Mouse (Mus musculus) liver (tissue): ENCODE measurements around the gene Blnk.

ENCODE experiments used
- DNase-seq: peaks from one replicate; pipeline ENCODE4 v3.0.0-alpha.2; 2020; ENCODE audit warnings: mixed read lengths

Blnk gene

DNA sequence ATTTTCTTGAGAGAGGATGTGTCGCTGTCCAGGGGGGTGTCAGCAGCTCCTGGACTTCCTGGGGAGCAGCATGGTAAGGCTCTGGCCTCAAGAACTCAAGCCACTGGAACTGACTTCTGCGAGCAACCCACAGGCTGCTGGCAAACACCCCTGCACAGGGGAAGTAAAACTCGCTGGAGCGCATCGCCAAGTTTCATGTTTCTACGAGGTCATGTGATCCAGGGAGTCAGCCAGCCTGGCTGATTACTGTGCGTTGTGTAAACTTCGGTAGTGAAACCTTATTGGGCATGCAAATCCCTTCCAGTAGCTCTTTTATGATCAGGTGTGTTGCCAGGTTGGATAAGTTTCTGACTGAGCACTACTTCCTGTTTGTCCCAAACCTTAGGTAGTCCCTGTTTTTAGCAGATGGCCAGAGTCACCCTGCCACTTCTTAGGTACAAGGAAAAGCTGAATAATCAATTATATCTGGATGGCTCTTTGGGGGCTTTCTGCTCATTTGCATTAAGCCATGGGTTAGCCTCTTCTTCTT lies at the start of gene Blnk:
TSS of gene Blnk (minus strand) at position 479 of the 529 bp plus-strand sequence.
- DNase-seq: peak; percentile 31

DNA sequence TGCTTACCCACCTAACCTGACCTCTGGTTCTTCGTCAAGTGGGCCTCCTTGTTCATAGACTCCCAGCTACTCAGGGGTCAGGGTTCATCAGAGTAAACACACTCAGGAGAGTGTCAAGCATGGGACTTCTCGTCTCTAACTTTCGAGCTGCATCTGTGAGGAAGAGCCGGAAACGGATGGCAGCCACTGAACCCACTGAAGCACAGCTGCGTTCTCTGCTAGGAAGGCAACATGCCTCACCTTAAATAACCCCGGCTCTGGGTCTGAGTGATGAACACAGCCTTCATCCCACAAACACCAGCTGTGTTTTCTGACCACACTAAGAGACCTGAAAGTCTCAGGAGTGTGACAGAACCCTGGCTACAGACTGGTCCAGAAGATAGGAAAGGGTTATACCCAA lies 44.8 kb upstream of the Blnk start:
- DNase-seq: no peak

GRCm38 (mm10) chr19:41035809-41036551 lies 41.6 kb upstream of the Blnk start:
- DNase-seq: no peak

GRCm38 (mm10) chr19:41031869-41032268 lies 37.5 kb upstream of the Blnk start:
- DNase-seq: no peak

- DNase-seq: peak; percentile 20
Observed at GRCm38 (mm10) chr19:41031009-41031408, 36.7 kb upstream of the Blnk start.

- no peak for DNase-seq
Observed at GRCm38 (mm10) chr19:41030161-41030560, 35.8 kb upstream of the Blnk start.

- DNase-seq: no peak
Observed at GRCm38 (mm10) chr19:41029219-41029618, 34.9 kb upstream of the Blnk start, which contains the start of gene Dntt. Dntt (plus strand) TSS chr19:41029275.

DNA sequence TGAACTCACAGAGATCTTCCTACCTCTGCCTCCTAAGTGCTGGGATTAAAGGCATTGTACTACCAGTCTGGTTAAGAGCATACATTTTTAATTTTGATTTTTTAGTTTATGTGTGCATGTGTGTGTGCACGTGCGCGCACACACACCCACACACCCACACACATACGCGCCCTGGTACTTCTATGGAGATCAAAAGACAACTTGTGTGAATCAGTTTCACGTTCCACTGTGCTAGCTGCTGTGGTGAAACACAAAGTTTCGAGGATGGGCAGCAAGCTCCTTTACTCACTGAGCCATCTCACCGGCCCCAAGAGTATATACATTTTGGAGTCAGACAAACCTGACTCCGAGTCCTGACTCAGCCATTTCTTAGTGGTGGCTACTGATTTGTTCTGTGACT lies 33.3 kb upstream of the Blnk start:
- no peak for DNase-seq

DNA sequence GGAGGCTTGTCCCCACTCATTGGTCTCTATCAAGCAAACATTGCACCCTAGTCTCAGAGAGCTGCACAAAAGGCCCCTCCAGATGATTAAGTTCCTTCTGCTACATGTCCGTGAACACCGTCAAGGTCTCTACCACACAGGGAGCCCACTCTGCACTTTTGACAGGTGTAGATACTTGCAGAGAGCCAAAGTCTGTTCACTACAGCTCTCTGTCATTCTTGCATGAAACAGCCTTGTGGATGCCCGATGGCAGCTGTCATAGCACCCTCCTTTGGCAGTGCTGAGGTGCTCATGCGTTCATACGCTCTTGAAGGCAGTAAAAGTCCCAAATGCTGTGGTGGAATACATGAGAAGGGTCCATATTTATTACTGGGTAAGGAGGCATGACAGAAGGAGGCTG lies 32.7 kb upstream of the Blnk start:
- DNase-seq: no peak

- DNase-seq: no peak
Observed at GRCm38 (mm10) chr19:41026551-41026950, 32.2 kb upstream of the Blnk start.

- no peak for DNase-seq
Observed at GRCm38 (mm10) chr19:41022244-41022643, 27.9 kb upstream of the Blnk start.

GRCm38 (mm10) chr19:41020537-41020936 lies 26.2 kb upstream of the Blnk start:
- DNase-seq: no peak

GRCm38 (mm10) chr19:41019164-41019675 lies 24.9 kb upstream of the Blnk start:
- DNase-seq: no peak

DNA sequence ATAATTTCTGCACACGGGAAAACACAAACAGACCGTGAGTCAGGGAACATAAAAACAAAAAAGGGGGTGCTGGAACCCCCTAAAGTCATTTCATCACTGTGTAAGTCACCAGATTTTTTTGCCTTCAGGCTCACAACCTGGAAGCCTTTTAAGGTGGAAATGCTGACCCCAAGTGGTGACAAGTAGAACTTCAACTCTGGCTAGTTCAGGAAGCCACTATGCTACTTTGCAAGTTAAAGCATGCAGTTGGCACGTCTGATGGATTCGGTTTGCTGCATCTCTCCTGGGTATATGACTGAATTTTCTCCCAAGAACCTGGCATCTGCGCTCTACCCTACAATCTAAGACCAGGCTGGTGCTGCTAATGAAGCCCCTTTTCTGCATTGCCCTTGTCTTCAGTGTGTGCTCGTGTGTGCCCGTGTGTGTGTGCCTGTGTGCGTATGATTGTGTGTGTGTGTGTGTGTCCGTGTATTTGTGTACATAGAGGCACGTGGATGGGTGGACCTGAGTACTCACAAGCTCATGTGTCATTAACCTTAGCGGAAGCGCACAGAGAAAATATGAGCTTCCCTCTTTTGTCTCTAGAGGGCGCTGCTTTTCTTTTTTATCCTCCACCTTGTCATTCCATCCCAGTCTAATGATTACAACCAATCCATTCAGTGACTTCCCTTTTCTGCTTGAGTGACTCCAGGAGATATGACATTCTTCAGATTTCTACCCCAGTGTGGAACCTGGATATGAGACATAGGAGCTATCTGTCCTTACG lies 21.8 kb upstream of the Blnk start:
- peak; percentile 30 for DNase-seq

DNA sequence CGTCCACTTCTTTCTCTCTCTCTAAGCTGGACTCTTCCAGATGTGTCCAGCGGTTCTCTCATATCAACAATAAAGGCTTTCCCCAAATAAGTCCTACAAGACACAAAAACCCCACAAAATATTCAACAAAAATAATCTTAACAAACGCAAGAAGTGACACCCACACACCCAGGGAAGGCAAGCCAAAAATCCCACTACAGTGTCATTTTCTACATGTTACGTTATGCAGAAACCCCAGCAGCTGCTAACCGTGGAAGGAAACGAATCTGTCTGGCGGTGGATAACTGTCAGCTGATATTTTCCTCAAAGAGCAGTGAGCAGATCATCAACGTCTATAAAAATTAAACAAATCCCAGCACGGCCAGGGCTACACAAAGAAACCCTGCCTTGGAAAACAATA lies 19.7 kb upstream of the Blnk start:
- DNase-seq: no peak

DNA sequence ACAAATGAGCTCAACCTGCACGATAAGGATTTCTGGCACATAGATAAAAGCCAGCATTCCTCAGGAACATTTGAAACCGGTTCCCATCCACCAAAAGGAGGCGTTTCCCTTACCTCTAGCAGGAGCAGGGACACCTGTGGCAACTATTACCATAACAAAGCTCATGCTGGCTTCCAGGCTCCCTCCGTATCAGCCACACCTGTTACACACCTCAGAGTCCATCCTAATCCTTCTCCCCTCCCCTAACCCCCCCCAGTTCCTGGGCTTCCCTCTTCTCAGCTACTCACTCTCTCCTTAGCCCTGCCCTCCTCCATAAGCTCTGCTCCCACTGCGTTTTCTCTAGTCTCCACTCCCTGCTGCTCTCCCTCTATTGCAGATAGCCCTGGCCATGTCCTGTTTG lies 19.3 kb upstream of the Blnk start:
- no peak for DNase-seq

DNA sequence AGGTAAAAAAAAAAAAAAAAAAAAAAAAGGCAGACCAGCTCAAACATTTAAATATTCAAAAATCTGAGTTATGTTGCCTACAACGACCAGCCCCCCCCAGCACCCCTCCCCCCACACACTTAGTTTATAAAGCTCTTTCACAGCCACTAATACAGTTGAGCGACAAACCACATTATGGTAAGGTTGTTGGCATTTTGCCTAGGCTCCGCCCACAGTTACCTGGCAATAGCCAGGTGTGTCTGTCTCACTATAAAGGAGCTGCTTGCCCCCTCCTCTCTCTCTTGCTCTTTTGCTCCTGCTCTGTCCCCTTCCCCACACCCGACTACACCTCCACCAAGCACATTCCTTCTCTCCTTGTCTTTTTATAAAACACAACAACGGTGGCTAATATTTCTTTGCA lies 17.3 kb upstream of the Blnk start:
- no peak for DNase-seq

DNA sequence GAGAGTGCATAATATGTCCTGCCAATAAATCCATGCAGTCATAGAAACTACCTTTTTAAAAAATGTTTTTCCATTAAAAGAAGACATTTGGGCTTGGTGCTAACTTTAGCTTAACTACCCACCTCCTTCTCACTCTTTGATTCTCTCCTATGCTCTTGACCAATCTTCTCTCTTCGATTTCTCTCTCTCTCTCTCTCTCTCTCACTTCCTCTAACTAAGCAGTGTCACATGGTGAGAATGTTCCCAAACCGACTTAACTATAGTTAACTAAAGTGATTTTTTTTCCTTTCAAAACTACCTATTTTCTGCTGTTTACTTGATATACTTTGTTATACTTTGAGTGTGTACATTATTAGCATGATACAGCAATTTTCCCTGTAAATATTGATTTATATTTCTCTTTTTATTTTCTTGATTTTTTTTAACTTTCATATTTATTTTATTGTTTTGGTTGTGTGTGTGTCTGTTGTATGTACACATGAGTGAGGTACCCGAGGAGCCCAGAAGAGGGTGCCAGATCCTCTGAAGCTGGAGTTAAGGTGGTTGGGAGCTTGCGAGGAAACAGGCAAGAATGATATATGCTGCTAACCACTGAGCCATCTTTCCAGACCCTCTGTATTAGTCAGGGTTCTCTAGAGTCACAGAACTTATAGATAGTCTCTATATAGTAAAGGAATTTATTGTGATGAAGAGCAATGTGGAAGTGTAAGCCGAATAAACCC lies 14.5 kb upstream of the Blnk start:
- no peak for DNase-seq

- no peak for DNase-seq
Observed at GRCm38 (mm10) chr19:41007733-41008132, 13.4 kb upstream of the Blnk start.

- no peak for DNase-seq
Observed at GRCm38 (mm10) chr19:41007326-41007725, 13.0 kb upstream of the Blnk start.

GRCm38 (mm10) chr19:41006621-41007020 lies 12.3 kb upstream of the Blnk start:
- DNase-seq: no peak

DNA sequence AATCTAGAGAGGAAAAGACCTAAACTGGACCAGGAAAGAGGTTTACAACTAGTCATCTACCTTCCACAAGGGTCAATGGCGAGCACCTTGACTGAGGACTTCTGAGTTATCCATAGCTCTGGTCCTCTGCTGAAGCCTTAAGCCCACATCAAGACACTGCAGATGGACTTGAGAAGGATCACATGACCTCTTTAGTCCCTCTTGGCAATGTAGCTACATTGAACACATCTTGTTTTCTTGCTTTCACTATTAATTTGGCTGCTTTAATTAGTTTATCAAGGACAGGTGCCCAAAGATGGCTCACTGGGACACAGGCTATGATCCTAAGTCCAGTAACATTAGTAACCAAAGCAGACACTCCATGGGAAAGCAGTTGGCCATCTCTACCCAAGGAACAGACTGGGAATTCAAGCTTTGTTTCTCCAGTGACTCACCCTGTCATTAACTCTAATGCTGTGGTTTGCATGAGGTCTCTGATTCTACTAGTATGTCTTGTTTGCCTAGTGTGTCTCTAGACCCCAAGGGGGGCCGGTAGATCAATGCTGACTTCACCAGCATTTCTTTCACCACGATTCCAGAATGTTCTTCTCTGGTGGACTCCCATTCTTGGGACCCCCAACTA lies 9.5 kb upstream of the Blnk start:
- no peak for DNase-seq

GRCm38 (mm10) chr19:40999569-40999968 lies 5.2 kb upstream of the Blnk start:
- peak; percentile 80 for DNase-seq
